Mouse (Mus musculus) G1E (cell line): ENCODE measurements at regions not wholly inside any gene's neighbourhood (a gene's known extent, or its start where the extent isn't known, plus 50 kb on each side); places are given as distances from the start of the nearest gene placed in this dataset.

Source experiments
- CTCF ChIP-seq: IDR thresholded peaks from 2 replicates; pipeline ENCODE4 v1.5.1; 2012; ENCODE audit warnings: low read depth, low read length, inconsistent platforms, mixed read lengths
- GATA1 ChIP-seq: IDR thresholded peaks from 2 replicates; pipeline ENCODE4 v1.6.1; 2012; ENCODE audit warnings: borderline replicate concordance, low read length, inconsistent platforms, mixed read lengths
- GATA2 ChIP-seq: IDR thresholded peaks from 2 replicates; pipeline ENCODE4 v1.6.1; 2012; ENCODE audit warnings: low read depth, low read length, inconsistent platforms, borderline replicate concordance
- POLR2AphosphoS5 ChIP-seq: IDR thresholded peaks from 2 replicates; pipeline ENCODE4 v1.6.1; 2012; ENCODE audit warnings: low read depth, low read length, inconsistent platforms; ENCODE audit not compliant: insufficient replicate concordance
- TAL1 ChIP-seq: conservative IDR thresholded peaks from 2 replicates; pipeline ENCODE4 v1.6.1; 2012; ENCODE audit warnings: low read depth, low read length, inconsistent platforms, mixed read lengths

GRCm38 (mm10) chr15:24751480-24752157 is 661.9 kb downstream of the Basp1 start:
- TF ChIP-seq CTCF, result no peak
- no peak for TF ChIP-seq POLR2AphosphoS5
- TF ChIP-seq GATA2, result no peak
- TF ChIP-seq TAL1, result no peak
- no peak for TF ChIP-seq GATA1
